Mouse (Mus musculus) limb, embryonic 11.5 days (tissue): Measurements from ENCODE around the gene Usf3. TPM values are rescaled to one million over a fixed set of nuclear protein-coding genes. Genes with fewer than 3 reads are reported as not detected.

ENCODE experiments used
- ATAC-seq: fragments of 200-750 bp; cut with Nextera tagmentation; 2 replicates; pipeline ENCODE4 v1.8.0; 2017; ENCODE audit warnings: low read depth; ENCODE audit not compliant: insufficient number of reproducible peaks, low FRiP score, low TSS enrichment
- DNase-seq: peaks from one replicate; pipeline ENCODE4 v3.0.0-alpha.2; 2015; ENCODE audit warnings: low spot score
- H3K27ac ChIP-seq: fragments of 300-500 bp; sonication (generic); replicated peaks from 2 replicates; pipeline ENCODE4 v1.5.1; 2014; ENCODE audit warnings: low read depth, mild to moderate bottlenecking, low read length
- H3K27me3 ChIP-seq: fragments of 300-500 bp; sonication (generic); 2 replicates; pipeline ENCODE4 v1.6.1; 2014; ENCODE audit warnings: mild to moderate bottlenecking, low read length, mixed read lengths; ENCODE audit not compliant: control insufficient read depth, insufficient read depth
- H3K36me3 ChIP-seq: fragments of 300-500 bp; sonication (generic); 2 replicates; pipeline ENCODE4 v1.6.1; 2014; ENCODE audit warnings: mild to moderate bottlenecking, low read length, moderate library complexity, mixed read lengths; ENCODE audit not compliant: control insufficient read depth, insufficient read depth
- H3K4me1 ChIP-seq: fragments of 300-500 bp; sonication (generic); 2 replicates; pipeline ENCODE4 v1.6.1; 2014; ENCODE audit warnings: low read length, mixed read lengths; ENCODE audit not compliant: control insufficient read depth, insufficient read depth
- H3K4me2 ChIP-seq: fragments of 300-500 bp; sonication (generic); 2 replicates; pipeline ENCODE4 v1.6.1; 2014; ENCODE audit warnings: low read depth, mild to moderate bottlenecking, moderate library complexity; ENCODE audit not compliant: severe bottlenecking
- H3K4me3 ChIP-seq: fragments of 300-500 bp; sonication (generic); 2 replicates; pipeline ENCODE4 v1.5.1; 2014; ENCODE audit warnings: low read depth, low read length
- H3K9ac ChIP-seq: fragments of 300-500 bp; sonication (generic); 2 replicates; pipeline ENCODE4 v1.6.1; 2014; ENCODE audit warnings: mild to moderate bottlenecking, low read length
- H3K9me3 ChIP-seq: fragments of 300-500 bp; sonication (generic); 2 replicates; pipeline ENCODE4 v1.6.1; 2016; ENCODE audit warnings: low read length; ENCODE audit not compliant: control insufficient read depth
- WGBS: fragments of 180-500 bp; shearing (Covaris S2); extraction: QIAGEN DNeasy Blood & Tissue Kit; methylation state at CpG from one replicate; pipeline ENCODE4 v1.1.7; 2014; 5-methylcytosine and 5-hydroxymethylcytosine counted together
- polyA plus RNA-seq: library from polyadenylated mRNA; unstranded; fragments of >200 nt; fragmentation: Nextera tagmentation; extraction: Ambion mirVana; gene quantifications from 2 replicates; pipeline ENCODE4 v1.2.1, GENCODE M21; 2014

The Usf3 gene
- polyA plus RNA-seq, result 5.1 and 5.7 TPM in 2 replicates

DNA sequence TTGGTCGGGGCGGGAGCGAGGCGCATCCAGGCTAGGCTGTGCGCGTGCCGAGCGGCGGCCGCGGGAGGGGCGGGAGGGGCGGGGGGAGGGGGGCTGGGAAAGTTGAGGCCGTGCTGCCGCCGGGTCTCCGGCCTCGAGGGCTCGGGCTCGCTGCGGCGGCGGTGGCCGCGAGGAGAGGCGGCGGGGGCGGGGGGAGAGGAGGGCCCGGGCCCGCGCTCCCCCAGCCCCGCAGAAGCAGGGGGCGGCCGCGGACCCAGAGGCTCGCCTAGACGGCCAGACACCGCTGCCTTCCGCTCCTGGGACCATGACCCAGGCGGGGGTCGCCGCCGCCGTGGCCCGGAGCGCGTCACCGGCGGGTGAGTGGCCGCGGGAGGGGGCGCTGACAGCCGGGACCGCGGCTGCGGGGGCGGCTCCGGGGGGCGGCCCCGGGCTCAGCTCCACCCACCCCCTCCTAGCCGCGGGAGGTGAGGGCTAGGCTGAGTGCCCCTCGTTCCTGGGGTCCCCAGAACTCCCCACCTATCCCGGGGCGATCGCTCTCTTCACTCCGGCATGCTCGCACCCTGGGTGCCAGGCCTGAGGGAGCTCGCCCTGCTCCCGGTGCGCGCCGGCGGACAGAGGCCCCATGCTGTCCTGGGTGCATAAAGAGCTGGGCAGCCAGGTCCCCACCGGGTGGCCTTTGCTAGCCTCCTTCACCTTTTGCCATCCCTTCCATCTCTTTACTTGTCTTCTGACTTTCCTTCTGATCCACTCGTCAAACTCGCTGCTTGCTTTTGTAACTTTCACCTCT, at the start of gene Usf3:
Gene Usf3 (plus strand): TSS at position 92 of the 787 bp plus-strand sequence.
- Histone ChIP-seq H3K36me3 (no peaks in the 10 kb centered on the region), H3K4me1 (peaks cover 3% of the 10 kb centered on the region; the same call in 1 of the 2 replicates), H3K27me3 (no peaks in the 10 kb centered on the region), H3K9ac (peak within 1 kb of the TSS; percentile 81), H3K9me3 (no peaks in the 10 kb centered on the region), H3K4me3 (peak within 1 kb of the TSS; percentile 66), H3K27ac (peak within 1 kb of the TSS; percentile 82), H3K4me2 (peak within 1 kb of the TSS; percentile 64)
- WGBS, result under 1% methylated on average over 45 of the region's 77 CpGs
- peak; percentile 62 for ATAC-seq
- no peak for DNase-seq

DNA sequence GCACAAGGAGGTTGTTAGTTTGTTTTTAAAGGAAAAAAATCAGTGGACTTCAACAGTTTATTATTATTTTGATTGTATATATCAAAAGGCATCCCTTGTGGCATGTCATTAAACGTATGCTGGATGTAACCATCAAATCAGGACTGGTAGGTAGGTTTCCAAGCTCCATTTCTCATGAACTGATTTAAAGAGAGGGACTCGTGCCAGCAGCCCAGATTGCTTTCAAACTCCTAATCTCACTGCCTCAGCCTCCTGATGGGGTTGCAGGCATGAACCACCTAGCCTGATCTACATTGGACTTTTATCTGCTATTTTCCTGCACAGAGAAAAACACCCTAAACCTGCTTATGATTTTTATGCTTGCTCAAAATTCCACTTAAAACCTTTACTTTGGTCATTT, 49.3 kb upstream of the Usf3 start:
- Histone ChIP-seq H3K9ac (no peak overlapping the region), H3K36me3 (no peaks in the 10 kb centered on the region), H3K4me1 (no peaks in the 10 kb centered on the region), H3K27ac (no peak overlapping the region), H3K4me3 (no peak overlapping the region), H3K27me3 (no peaks in the 10 kb centered on the region), H3K9me3 (no peaks in the 10 kb centered on the region), H3K4me2 (no peak overlapping the region)
- DNase-seq (no peak), ATAC-seq (no peak)
- WGBS, result 76% methylated on average over 2 of the region's 2 CpGs

DNA sequence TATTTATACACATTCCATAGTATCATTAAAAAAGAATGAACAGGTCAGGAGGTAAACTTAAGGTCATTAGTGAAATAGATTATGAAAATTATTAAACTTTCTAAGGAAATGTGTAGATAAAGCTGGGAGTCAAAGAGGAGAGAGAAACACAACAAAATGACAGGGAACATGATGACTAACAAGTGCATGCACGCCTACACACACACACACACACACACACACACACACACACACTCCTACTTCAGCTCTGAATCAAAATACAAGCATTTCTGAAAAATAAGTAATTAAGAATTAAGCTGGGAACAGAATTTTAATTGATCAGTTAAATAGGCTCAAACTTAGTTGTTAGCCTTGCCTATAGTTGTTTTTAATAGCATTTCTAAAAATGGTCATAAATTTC, 48.3 kb upstream of the Usf3 start:
- Histone ChIP-seq H3K4me2 (no peak overlapping the region), H3K27me3 (no peaks in the 10 kb centered on the region), H3K9ac (no peak overlapping the region), H3K4me3 (no peak overlapping the region), H3K9me3 (no peaks in the 10 kb centered on the region), H3K4me1 (no peaks in the 10 kb centered on the region), H3K27ac (no peak overlapping the region), H3K36me3 (no peaks in the 10 kb centered on the region)
- ATAC-seq, result no peak
- 89% methylated on average over 1 of the region's 1 CpGs for WGBS
- no peak for DNase-seq

DNA sequence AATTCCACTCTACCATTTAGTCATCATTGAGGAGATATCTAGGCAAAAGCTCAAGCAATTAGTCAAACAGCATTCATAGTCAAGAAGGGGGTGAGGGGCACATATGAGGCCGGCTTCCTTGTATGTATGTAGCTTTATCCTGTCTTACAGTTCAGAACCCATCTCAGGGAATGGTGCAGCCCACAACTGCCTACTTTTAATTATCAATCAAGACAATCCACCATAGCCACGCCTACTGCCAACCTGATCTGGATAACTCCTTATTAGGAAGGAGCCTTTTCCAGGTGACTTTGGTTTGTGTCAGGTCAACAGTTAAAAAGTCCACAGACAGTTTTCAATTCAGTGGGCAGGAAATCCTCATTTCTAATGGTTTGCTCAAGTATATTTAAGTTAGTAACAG, 47.6 kb upstream of the Usf3 start:
- Histone ChIP-seq H3K27me3 (no peaks in the 10 kb centered on the region), H3K9ac (no peak overlapping the region), H3K4me2 (no peak overlapping the region), H3K27ac (no peak overlapping the region), H3K36me3 (no peaks in the 10 kb centered on the region), H3K4me1 (no peaks in the 10 kb centered on the region), H3K9me3 (no peaks in the 10 kb centered on the region), H3K4me3 (no peak overlapping the region)
- ATAC-seq (no peak), DNase-seq (no peak)
- 89% methylated on average over 2 of the region's 2 CpGs for WGBS

DNA sequence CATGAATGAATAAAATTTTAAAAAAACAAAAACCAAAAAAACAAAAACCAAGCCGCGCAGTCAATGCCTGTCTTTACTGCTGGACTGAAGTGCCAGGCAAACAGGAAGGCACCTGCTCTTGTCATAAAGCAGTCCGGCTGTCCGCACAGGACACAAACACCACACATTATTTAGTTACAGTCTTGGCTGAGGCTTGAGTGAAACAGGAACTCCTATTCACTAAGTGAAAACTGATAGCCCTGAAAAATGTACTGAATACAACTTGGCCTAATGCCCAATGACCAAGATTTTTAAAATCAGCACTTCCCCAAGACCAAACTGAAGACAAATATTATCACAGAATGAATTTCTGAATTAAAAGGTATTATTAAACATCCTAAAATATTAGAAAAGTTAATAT, 46.6 kb upstream of the Usf3 start:
- DNase-seq (no peak), ATAC-seq (no peak)
- no peaks in the 10 kb centered on the region for H3K27me3 ChIP-seq
- H3K36me3 ChIP-seq, result no peaks in the 10 kb centered on the region
- no peak overlapping the region for H3K4me2 ChIP-seq
- no peak overlapping the region for H3K27ac ChIP-seq
- no peak overlapping the region for H3K4me3 ChIP-seq
- H3K9ac ChIP-seq, result no peak overlapping the region
- WGBS, result 92% methylated on average over 4 of the region's 4 CpGs
- H3K4me1 ChIP-seq, result no peaks in the 10 kb centered on the region
- no peaks in the 10 kb centered on the region for H3K9me3 ChIP-seq

DNA sequence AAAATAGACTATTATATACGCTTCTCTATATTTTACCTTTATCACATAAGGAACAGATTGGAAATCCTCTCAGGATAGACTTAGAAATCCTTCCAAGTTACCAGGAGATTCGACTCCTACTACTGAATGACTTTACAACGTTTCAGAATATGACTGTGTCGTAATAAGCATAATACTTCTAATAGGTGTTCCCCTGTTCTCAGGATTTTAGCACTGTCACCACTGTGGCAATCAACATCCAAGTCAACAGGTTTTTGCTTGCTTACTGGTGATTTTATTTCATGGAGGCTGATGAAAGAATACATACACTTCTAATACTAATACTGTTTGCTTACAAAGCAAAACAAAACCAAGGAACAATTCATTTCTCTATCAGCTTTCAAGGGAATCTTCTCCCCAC, 40.7 kb upstream of the Usf3 start:
- no peaks in the 10 kb centered on the region for H3K9me3 ChIP-seq

DNA sequence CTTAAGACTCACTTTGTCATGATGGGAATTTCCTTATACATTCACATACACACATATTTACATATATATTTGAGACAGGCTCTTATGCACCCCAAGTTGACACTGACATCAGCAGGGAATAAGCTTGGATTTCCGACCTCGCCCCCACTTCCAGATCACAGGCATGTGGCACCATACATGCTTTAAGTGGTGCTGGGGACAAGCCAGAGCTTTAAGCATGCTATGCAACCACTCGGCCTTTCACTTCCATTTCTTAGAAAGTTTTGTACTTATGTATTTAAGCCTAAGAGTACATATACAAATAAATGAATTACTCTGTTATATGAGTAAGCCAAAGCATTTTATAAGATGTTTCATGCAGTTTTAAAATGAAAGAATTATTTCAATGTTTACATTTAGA, 39.9 kb upstream of the Usf3 start:
- no peak for DNase-seq
- H3K27me3 ChIP-seq, result no peaks in the 10 kb centered on the region
- H3K9ac ChIP-seq, result no peak overlapping the region

More for the DNA sequence above, 40.7 kb upstream of the Usf3 start:
- no peaks in the 10 kb centered on the region for H3K27me3 ChIP-seq
- WGBS, result 76% methylated on average over 4 of the region's 4 CpGs
- DNase-seq (no peak), ATAC-seq (no peak)
- no peak overlapping the region for H3K27ac ChIP-seq
- no peaks in the 10 kb centered on the region for H3K36me3 ChIP-seq
- H3K9ac ChIP-seq, result no peak overlapping the region
- H3K4me3 ChIP-seq, result no peak overlapping the region
- no peak overlapping the region for H3K4me2 ChIP-seq
- no peaks in the 10 kb centered on the region for H3K4me1 ChIP-seq

DNA sequence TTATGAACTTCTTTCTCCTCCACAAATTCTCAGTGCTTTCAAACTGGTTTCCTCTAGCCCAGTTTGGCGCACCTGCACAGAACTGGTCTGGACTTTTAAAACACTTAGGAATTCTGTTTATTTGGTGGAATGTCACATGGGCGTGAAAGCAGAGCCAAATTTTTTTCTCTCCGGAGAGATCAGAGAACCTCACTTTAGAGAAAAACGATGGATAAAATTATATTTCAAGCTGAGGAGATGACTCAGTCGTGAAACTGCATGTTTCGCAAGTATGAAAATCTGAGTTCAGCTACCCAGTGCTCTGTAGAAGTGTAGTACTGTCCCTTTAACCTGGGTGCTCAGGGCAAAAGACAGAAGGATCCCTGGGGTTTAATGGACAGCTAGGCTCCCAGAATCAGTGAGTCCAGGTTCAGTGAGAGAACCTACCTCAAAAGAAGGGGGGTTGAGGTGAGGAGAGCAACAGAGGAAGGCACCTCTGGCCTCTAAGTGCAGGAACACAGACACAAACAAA, 36.5 kb upstream of the Usf3 start:
- no peaks in the 10 kb centered on the region for H3K9me3 ChIP-seq
- no peak overlapping the region for H3K4me2 ChIP-seq
- DNase-seq (no peak), ATAC-seq (no peak)
- H3K36me3 ChIP-seq, result no peaks in the 10 kb centered on the region
- WGBS, result 88% methylated on average over 6 of the region's 6 CpGs
- H3K27me3 ChIP-seq, result no peaks in the 10 kb centered on the region
- H3K27ac ChIP-seq, result no peak overlapping the region
- H3K9ac ChIP-seq, result no peak overlapping the region
- H3K4me3 ChIP-seq, result no peak overlapping the region
- H3K4me1 ChIP-seq, result no peaks in the 10 kb centered on the region

More for the DNA sequence above, 39.9 kb upstream of the Usf3 start:
- no peak for ATAC-seq
- H3K36me3 ChIP-seq, result no peaks in the 10 kb centered on the region
- 92% methylated on average over 3 of the region's 3 CpGs for WGBS
- H3K9me3 ChIP-seq, result no peaks in the 10 kb centered on the region
- H3K4me3 ChIP-seq, result no peak overlapping the region
- no peaks in the 10 kb centered on the region for H3K4me1 ChIP-seq
- no peak overlapping the region for H3K27ac ChIP-seq
- H3K4me2 ChIP-seq, result no peak overlapping the region
